Mouse (Mus musculus) liver, embryonic 14.5 days (tissue): ENCODE data around the gene Pisd. TPM values are rescaled to one million over a fixed set of nuclear protein-coding genes. Genes with fewer than 3 reads are reported as not detected.
"Not testable (repeated sequence)": the region's sequence is repeated elsewhere in the genome, so short reads cannot be mapped to it uniquely, and the experiment has no call there.

Experiments used
- ATAC-seq: fragments of 200-750 bp; cut with Nextera tagmentation; 2 replicates; pipeline ENCODE4 v1.8.0; 2017; ENCODE audit warnings: moderate number of reproducible peaks, mild to moderate bottlenecking, moderate library complexity; ENCODE audit not compliant: insufficient read depth
- DNase-seq, 3 experiments: peaks; one replicate each; pipeline ENCODE4 v3.0.0-alpha.2; 2012 to 2013; ENCODE audit warnings: low read depth in 3 of 3, low spot score in 3 of 3
- H3K27ac ChIP-seq: fragments of 300-500 bp; sonication (generic); 2 replicates; pipeline ENCODE4 v1.5.1; 2014; ENCODE audit warnings: moderate library complexity, mild to moderate bottlenecking, control low read depth, inconsistent platforms
- H3K27me3 ChIP-seq: fragments of 300-500 bp; sonication (generic); 2 replicates; pipeline ENCODE4 v1.6.1; 2014; ENCODE audit warnings: mild to moderate bottlenecking, low read length, moderate library complexity; ENCODE audit not compliant: control insufficient read depth, insufficient read depth
- H3K36me3 ChIP-seq: fragments of 300-500 bp; sonication (generic); replicated peaks from 2 replicates; pipeline ENCODE4 v1.6.1; 2014; ENCODE audit warnings: low read depth; ENCODE audit not compliant: control insufficient read depth, insufficient read depth
- H3K4me1 ChIP-seq, 2 experiments: fragments of 200-500 bp in 1 of 2; fragments of 300-500 bp in 1 of 2; sonication (generic) in 1 of 2; replicated peaks; 2 replicates each; pipeline ENCODE4 v1.6.1; 2012 to 2014; ENCODE audit warnings: antibody characterized with exemption in 1 of 2, inconsistent platforms in 1 of 2, low read length in 1 of 2; ENCODE audit not compliant: control insufficient read depth in 2 of 2, insufficient read depth in 2 of 2
- H3K4me2 ChIP-seq: fragments of 300-500 bp; sonication (generic); 2 replicates; pipeline ENCODE4 v1.6.1; 2014; ENCODE audit warnings: low read depth, mild to moderate bottlenecking, control low read depth, moderate library complexity
- H3K4me3 ChIP-seq, 2 experiments: fragments of 200-500 bp in 1 of 2; fragments of 300-500 bp in 1 of 2; sonication (generic) in 1 of 2; 2 replicates each; pipeline ENCODE4 v1.5.1; 2012 to 2014; ENCODE audit warnings: low read depth in 2 of 2, low read length in 2 of 2, mild to moderate bottlenecking in 2 of 2, control low read depth in 1 of 2, inconsistent platforms in 1 of 2, moderate library complexity in 1 of 2; ENCODE audit not compliant: insufficient read depth in 1 of 2
- H3K9ac ChIP-seq: fragments of 300-500 bp; sonication (generic); replicated peaks from 2 replicates; pipeline ENCODE4 v1.6.1; 2014; ENCODE audit warnings: mild to moderate bottlenecking, control low read depth, moderate library complexity
- H3K9me3 ChIP-seq: fragments of 300-500 bp; sonication (generic); 2 replicates; pipeline ENCODE4 v1.6.1; 2016; ENCODE audit warnings: low read length, mixed read lengths; ENCODE audit not compliant: control insufficient read depth
- CTCF ChIP-seq: IDR thresholded peaks from 2 replicates; pipeline ENCODE4 v1.5.1; 2016; ENCODE audit warnings: antibody characterized with exemption, low read depth, control low read depth
- EP300 ChIP-seq: IDR thresholded peaks from 2 replicates; pipeline ENCODE4 v1.6.1; 2016; ENCODE audit warnings: antibody characterized with exemption, low read depth
- WGBS: fragments of 180-500 bp; shearing (Covaris S2); extraction: QIAGEN DNeasy Blood & Tissue Kit; methylation state at CpG from one replicate; pipeline ENCODE4 v1.1.7; 2014; ENCODE audit not compliant: insufficient replicate concordance; 5-methylcytosine and 5-hydroxymethylcytosine counted together
- polyA plus RNA-seq, 2 experiments: library from polyadenylated mRNA; depleted of rRNA in 1 of 2; stranded (reverse) in 1 of 2; unstranded in 1 of 2; fragments of >200 nt; fragmentation: Nextera tagmentation in 1 of 2; extraction: Ambion mirVana in 1 of 2; gene quantifications; 2 replicates each; pipeline versions ENCODE4 v1.2.1 to v1.2.3; 2012 to 2014

Pisd gene
- polyA plus RNA-seq, 2 experiments: 21.7 to 29.0 TPM

GRCm38 (mm10) chr5:32820471-32820870, 35.0 kb upstream of the Pisd start:
- Histone ChIP-seq H3K9me3 (no peaks in the 10 kb centered on the region), H3K36me3 (peaks cover 40% of the 10 kb centered on the region)
- 87% methylated on average over 8 of the region's 8 CpGs for WGBS

GRCm38 (mm10) chr5:32815396-32815795, 29.9 kb upstream of the Pisd start:
- WGBS: 83% methylated on average over 4 of the region's 4 CpGs
- DNase-seq (no peak), ATAC-seq (no peak)
- H3K27me3 ChIP-seq: no peaks in the 10 kb centered on the region
- no peaks in the 10 kb centered on the region for H3K4me1 ChIP-seq
- no peaks in the 10 kb centered on the region for H3K9me3 ChIP-seq
- peaks cover 36% of the 10 kb centered on the region for H3K36me3 ChIP-seq
- H3K27ac ChIP-seq: no peak overlapping the region
- no peak overlapping the region for H3K4me2 ChIP-seq
- no peak overlapping the region for H3K9ac ChIP-seq
- TF ChIP-seq EP300: no peak
- TF ChIP-seq CTCF: no peak
- H3K4me3 ChIP-seq: no peak overlapping the region

More at GRCm38 (mm10) chr5:32820471-32820870, 35.0 kb upstream of the Pisd start:
- no peak overlapping the region for H3K27ac ChIP-seq
- no peak overlapping the region for H3K4me3 ChIP-seq
- no peaks in the 10 kb centered on the region for H3K4me1 ChIP-seq
- no peak overlapping the region for H3K9ac ChIP-seq
- TF ChIP-seq CTCF: no peak
- TF ChIP-seq EP300: no peak
- DNase-seq: no peak
- no peak overlapping the region for H3K4me2 ChIP-seq
- ATAC-seq: no peak
- no peaks in the 10 kb centered on the region for H3K27me3 ChIP-seq

DNA sequence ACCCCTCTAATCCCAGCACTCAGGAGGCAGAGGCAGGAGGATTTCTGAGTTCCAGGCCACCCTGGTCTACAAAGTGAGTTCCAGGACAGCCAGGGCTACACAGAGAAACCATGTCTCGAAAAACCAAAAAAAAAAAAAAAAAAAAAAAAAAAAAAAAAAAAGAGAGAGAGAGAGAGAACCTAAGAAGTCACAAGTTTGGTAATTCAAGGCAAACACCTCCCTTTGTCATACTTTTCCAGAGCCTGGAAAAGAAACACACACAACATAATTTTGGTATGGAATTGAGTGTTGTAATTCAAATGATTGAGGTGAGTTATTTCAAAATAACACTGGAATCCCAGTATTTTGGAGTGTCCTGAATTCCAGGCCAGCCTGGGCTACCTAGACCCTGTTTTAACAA, 1.0 kb upstream of the Pisd start:
- H3K9ac ChIP-seq, ATAC-seq, H3K4me2 ChIP-seq, H3K4me3 ChIP-seq, H3K36me3 ChIP-seq, H3K27me3 ChIP-seq, H3K27ac ChIP-seq, H3K4me1 ChIP-seq, DNase-seq, H3K9me3 ChIP-seq: not testable (repeated sequence)
- 55% methylated on average over 1 of the region's 1 CpGs for WGBS

DNA sequence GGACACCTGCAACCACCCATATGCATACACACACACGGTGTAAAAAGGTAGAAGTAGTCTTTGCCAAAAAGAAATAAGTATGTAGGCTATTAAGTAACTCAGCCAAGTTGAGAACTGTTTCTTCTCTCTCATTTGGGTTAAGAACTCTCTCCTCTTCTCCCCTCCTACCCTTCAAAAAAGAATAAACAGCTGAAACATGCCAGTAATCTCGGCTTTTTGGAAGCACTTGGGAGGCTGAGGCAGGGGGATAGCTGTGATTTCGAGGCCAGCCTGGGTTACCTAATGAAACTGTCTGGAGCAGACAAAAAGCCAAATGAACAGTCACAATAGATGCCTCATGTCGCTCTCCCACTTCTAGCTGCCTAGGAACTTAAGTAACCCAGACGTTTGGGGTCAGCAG, 720 bp downstream of the Pisd start:
- Histone ChIP-seq H3K27me3 (no peaks in the 10 kb centered on the region), H3K9ac (peak overlapping the region; percentile 69), H3K4me1 (peaks cover 7 to 8% of the 10 kb centered on the region in 2 experiments; a peak in 3 of 4 replicates), H3K4me2 (peak overlapping the region; percentile 95), H3K4me3 (peak overlapping the region; percentile 72 to 91), H3K36me3 (no peaks in the 10 kb centered on the region), H3K9me3 (no peaks in the 10 kb centered on the region), H3K27ac (no peak overlapping the region)
- ATAC-seq (no peak), DNase-seq (no peak)
- WGBS: 10% methylated on average over 5 of the region's 5 CpGs
- TF ChIP-seq EP300: no peak
- TF ChIP-seq CTCF: no peak

GRCm38 (mm10) chr5:32781596-32781995, 3.9 kb downstream of the Pisd start:
- no peak overlapping the region for H3K4me3 ChIP-seq
- no peak overlapping the region for H3K9ac ChIP-seq
- DNase-seq (no peak), ATAC-seq (no peak)
- no peak overlapping the region for H3K27ac ChIP-seq
- WGBS: 45% methylated on average over 5 of the region's 5 CpGs
- no peaks in the 10 kb centered on the region for H3K9me3 ChIP-seq
- TF ChIP-seq CTCF (no peak), EP300 (peak; percentile 3; the same call in 1 of the 2 replicates)
- no peaks in the 10 kb centered on the region for H3K27me3 ChIP-seq
- no peaks in the 10 kb centered on the region for H3K36me3 ChIP-seq
- H3K4me1 ChIP-seq: peaks cover 7 to 8% of the 10 kb centered on the region in 2 experiments; a peak in 3 of 4 replicates
- no peak overlapping the region for H3K4me2 ChIP-seq
